Mouse (Mus musculus): ENCODE results near the gene Tdrd3.

Tdrd3 gene

GRCm38 (mm10) chr14:87415808-87416721 lies at the start of gene Tdrd3:
TSS of gene Tdrd3 (plus strand) at chr14:87416639.
- in situ Hi-C loops (cut with MseI, MboI) = no loop called here

GRCm38 (mm10) chr14:87367169-87367568 lies 49.3 kb upstream of the Tdrd3 start:
- in situ Hi-C loops (cut with MseI, MboI) = no loop called here

GRCm38 (mm10) chr14:87383041-87383440 lies 33.4 kb upstream of the Tdrd3 start:
- in situ Hi-C loops (cut with MseI, MboI) = no loop called here

GRCm38 (mm10) chr14:87384288-87385268 lies 31.9 kb upstream of the Tdrd3 start:
- in situ Hi-C loops (cut with MseI, MboI) = no loop called here

DNA sequence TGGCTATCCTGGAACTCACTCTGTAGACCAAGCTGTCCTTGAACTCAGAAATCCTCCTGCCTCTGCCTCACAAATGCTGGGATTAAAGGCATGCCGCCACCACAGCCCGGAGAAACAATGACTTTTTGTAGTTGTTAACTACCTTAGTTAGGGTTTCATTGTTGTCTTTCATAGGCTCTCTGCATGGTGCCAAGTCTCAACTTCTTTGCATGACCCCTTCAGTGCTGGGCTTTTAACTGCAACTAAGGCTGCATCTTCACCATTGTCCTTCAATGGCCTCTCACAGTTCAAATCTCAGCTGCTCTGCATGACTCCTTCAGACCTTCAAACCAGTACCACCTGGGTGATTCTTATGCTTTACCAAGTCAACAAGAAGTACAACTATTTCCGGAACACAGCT lies 23.3 kb upstream of the Tdrd3 start:
- in situ Hi-C loops (cut with MseI, MboI) = no loop called here

DNA sequence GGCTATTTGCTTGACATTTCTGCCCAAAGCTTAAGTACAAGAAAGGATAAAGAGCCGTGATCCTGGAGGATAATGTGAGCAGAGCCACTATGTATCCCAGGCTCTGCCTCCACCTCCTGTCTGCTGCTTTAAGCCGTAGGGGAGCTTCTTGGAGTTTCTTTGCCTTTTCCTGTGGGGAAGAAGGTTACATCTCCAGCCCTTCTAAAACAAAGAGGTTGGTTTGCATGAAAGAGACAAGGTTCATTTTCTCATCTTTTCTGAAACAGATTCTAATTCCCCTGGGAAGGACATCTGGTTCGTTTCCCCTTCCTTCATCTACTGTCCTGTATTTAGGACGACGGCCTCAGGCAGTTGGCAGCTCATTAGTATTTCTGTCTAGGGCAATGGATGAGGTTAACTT lies 19.8 kb upstream of the Tdrd3 start:
- in situ Hi-C loops (cut with MseI, MboI) = no loop called here

DNA sequence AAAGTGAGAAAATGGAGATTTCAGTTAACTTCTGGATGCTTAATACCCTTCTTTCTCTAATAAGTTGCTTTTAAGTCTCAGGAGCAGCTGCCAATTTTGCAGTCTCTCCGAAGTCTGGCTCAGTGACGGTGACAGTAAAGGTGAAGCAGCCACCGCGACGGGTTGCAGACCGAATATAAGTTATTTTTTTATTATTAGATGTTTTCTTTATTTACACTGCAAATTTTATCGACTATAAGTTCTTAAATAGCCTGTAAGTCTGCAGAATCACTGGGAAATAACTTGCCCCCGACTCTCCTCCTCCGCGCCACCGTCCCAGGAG lies 992 bp upstream of the Tdrd3 start:
- in situ Hi-C loops (cut with MseI, MboI) = no loop called here

DNA sequence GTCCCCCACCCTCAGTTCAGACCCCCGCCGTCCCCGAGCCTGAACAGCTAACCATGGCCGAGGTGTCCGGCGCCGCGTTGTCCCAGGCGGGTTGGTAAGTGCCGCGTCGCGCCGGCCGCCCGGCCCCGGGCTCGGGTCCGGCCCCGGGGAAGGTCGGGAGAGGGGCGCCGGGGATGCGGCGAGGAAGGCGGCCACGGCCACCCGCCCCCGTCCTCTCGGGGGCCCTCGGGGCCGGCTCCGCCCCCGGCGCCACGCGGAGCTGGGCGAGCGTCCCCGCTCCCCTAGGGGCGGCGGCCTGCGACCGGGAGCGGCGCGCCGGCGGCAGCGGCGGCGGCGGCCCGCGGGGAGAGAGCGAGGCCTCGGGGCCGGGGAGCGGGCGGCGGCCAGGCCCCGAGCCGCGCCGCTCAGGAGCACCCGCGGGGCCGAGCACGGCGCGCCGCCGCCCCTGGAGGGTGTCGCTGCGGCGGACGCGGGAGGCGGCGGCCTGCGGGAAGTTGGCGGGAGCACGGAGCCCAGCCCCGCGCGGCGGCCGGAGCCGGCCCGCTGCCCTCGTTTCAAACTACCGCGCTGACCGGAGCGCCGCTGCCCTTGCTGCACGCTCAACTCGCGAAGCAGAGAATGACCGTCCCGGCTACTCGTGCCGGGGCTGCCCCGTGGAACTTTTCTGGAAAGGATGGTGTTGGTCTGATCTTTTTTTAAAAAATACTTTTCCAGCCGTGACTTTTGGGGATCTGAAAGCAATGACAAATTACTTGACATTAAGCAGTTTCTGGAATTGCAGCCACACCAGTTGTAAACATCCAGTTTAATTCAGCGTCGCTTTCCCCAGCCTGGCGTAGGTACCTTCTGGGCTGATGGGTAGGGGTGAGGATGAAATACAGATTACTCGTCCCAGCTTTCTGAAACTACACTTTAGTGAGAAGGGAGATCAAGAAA lies 584 bp downstream of the Tdrd3 start:
- in situ Hi-C loops (cut with MseI, MboI) = no loop called here

DNA sequence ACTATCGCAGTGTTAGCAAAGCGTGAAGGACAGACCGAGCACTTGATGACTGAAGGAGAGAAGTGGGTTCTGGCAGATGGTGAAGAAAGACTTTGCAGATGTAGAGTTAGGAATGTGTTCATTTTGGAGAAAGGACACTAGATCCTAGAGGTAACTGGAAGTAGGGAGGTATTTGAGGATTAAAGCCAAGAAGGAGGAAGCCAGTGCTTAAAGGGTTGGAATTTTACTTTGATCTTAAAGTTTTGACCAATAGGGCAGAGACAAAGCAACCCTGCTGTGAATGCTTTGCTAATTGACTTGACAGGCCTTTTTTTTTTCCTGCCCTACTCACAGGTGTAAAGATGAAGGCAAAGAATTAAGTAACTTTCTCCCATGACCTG lies 1.2 kb downstream of the Tdrd3 start:
- in situ Hi-C loops (cut with MseI, MboI) = no loop called here

- in situ Hi-C loops (cut with MseI, MboI) = no loop called here
Measured at GRCm38 (mm10) chr14:87419740-87420139, 3.3 kb downstream of the Tdrd3 start.

DNA sequence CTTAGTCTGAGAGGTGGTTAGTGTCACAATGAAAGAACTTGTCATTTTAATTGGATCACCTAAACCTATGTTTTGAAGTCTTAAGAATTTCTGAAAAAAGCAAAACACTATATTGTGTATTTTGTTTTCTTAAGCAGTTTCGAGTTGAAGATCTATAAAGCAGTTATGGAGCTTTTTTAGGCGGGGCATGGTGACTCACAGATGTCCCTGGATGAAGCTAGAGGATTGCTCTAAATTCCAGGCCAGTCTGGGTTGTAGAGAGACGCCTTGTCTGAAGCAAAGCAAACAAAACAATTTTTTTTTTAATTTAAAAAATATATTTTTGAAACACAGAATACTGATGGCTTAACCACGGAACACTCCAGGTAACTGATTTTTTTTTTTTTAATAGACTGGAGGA lies 4.1 kb downstream of the Tdrd3 start:
- in situ Hi-C loops (cut with MseI, MboI) = no loop called here

- in situ Hi-C loops (cut with MseI, MboI) = no loop called here
Measured at GRCm38 (mm10) chr14:87422432-87422831, 6.0 kb downstream of the Tdrd3 start.

GRCm38 (mm10) chr14:87426297-87426922 lies 10.0 kb downstream of the Tdrd3 start:
- in situ Hi-C loops (cut with MseI, MboI) = no loop called here

- in situ Hi-C loops (cut with MseI, MboI) = no loop called here
Measured at GRCm38 (mm10) chr14:87427032-87427431, 10.6 kb downstream of the Tdrd3 start.

DNA sequence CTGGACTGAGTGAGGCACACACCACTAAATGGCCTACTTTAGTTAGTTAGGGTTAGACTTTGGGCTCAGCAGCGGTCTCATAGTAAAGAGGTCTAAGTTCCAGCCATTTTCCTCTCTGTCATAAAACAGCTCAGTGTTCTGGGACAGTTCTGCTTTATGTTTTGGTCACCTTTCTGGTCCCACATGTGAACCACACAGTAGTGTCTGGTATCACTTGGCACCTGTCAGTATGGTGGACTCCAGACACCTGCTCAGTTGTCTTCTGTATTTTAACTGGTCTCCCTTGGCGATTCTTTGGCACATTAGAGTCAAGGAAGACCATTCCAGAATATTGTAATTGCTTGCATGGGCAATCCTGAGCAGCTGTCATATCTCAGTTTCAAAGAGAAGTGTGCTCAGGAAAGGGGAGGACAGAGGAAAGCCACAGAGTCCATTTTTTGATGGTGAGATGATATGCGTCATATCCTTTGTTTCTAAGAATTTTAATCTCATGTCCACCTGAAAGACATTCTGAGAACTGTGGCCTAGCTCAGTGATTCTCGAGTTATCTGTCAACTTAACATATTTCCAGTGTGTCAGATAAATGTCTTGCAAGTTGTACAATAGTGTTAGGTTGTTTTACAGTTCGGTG lies 11.3 kb downstream of the Tdrd3 start:
- in situ Hi-C loops (cut with MseI, MboI) = no loop called here

DNA sequence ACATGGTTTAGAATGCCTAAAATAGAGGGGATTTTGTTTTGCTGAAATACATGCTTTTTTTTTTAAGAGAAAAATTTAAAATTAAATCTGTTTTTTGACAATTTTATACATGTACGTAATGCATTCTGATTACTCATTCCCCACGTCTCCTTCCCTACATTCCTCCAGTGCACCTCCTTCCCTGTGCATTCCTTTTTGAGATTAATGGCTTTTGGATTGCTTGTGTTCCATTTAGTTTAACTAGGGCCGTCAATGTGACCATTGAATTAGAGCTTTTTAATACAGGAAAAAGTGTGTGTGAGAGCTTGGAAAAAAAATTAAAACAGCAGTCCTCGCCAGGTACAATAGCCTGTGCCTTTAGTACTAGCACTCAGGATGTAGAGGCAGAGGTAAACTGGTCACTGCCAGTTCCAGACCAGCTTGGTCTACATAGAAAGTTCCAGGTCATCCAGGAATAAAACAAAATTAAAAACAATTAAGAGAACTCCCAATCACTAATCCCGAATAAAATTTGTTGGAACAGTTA lies 17.0 kb downstream of the Tdrd3 start:
- in situ Hi-C loops (cut with MseI, MboI) = no loop called here

DNA sequence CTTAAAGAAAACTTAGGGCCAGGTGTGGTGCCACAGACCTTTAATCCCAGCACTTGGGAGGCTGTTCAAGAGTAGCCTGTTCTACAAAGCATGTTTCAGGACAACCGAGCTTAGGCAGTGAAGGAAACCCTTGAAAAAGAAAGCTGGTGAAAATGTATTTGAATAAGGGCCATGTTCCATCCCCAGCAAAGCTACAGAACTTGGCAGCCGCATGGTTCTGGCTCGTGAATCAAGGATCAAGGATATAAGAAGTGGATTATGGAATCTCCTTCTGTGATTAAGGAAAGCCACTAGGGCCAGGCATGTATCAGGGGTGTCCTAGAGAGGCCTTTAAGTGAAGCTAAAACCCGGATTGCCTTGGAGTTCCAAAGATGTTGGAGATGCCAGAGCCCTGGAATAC lies 18.9 kb downstream of the Tdrd3 start:
- in situ Hi-C loops (cut with MseI, MboI) = no loop called here

DNA sequence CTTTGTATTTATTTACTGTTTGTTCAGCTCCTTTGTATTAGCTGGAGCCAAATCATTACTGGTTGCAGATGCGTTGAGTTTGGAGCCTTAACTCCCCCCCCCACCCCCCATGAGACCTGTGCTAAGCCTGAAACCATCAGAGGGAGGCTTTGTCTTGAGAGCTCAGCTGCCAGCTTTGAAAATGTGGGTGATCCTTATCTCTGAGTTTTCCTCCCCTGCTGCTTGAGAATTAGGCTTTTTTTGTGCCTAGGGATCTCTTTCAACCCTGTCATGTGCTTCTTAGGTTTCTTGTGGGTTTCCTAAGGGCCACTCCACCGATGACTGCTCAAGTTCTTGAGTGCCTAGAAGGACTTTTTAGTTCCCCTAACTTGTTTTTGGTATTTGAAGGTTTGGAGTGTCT lies 23.3 kb downstream of the Tdrd3 start:
- in situ Hi-C loops (cut with MseI, MboI) = no loop called here

GRCm38 (mm10) chr14:87446331-87446913 lies 30.0 kb downstream of the Tdrd3 start:
- in situ Hi-C loops (cut with MseI, MboI) = no loop called here
